Mouse (Mus musculus): ENCODE measurements around the gene Prkar1b. TPM values are rescaled to one million over a fixed set of nuclear protein-coding genes. Genes with fewer than 3 reads are reported as not detected.

Prkar1b gene
- polyA plus RNA-seq, 1 experiment from 2014 or later, result 10.9 TPM

- peak overlapping the region; percentile 46; the same call in 1 of the 2 replicates for H3K4me3 ChIP-seq (ENCODE audit: low read depth, low read length)
- H3K9me3 ChIP-seq (ENCODE audit: control insufficient read depth, low read length), result no peaks in the 10 kb centered on the region
- peaks cover 2% of the 10 kb centered on the region; the same call in 1 of the 2 replicates for H3K4me1 ChIP-seq (replicated peaks; ENCODE audit: control insufficient read depth, insufficient read depth, low read length)
- ATAC-seq (replicated peaks; ENCODE audit: low FRiP score) (no peak), DNase-seq (ENCODE audit: low spot score) (no peak)
- peak overlapping the region; percentile 67; the same call in 1 of the 2 replicates for H3K4me2 ChIP-seq (ENCODE audit: low read depth, low read length, severe bottlenecking)
- H3K27ac ChIP-seq (ENCODE audit: low read depth, low read length), result no peak overlapping the region
- no peak overlapping the region; the same call in 1 of the 2 replicates for H3K9ac ChIP-seq (ENCODE audit: low read length)
- peaks cover 5% of the 10 kb centered on the region; the same call in 1 of the 2 replicates for H3K27me3 ChIP-seq (ENCODE audit: control insufficient read depth, insufficient read depth, low read length)
- WGBS, result 44% methylated on average over 12 of the region's 12 CpGs
- no peaks in the 10 kb centered on the region for H3K36me3 ChIP-seq (ENCODE audit: control insufficient read depth, insufficient read depth, low read length)
Observed at GRCm38 (mm10) chr5:139128476-139129065, 21.2 kb downstream of the Prkar1b start.

GRCm38 (mm10) chr5:139125717-139126116 is 24.1 kb downstream of the Prkar1b start:
- peaks cover 2% of the 10 kb centered on the region; the same call in 1 of the 2 replicates for H3K4me1 ChIP-seq (replicated peaks; ENCODE audit: control insufficient read depth, insufficient read depth, low read length)
- no peak for DNase-seq (ENCODE audit: low spot score)
- peaks cover 5% of the 10 kb centered on the region; the same call in 1 of the 2 replicates for H3K27me3 ChIP-seq (ENCODE audit: control insufficient read depth, insufficient read depth, low read length)
- H3K9me3 ChIP-seq (ENCODE audit: control insufficient read depth, low read length), result no peaks in the 10 kb centered on the region
- no peak overlapping the region for H3K4me3 ChIP-seq (ENCODE audit: low read depth, low read length)
- 65% methylated on average over 3 of the region's 3 CpGs for WGBS
- H3K4me2 ChIP-seq (ENCODE audit: low read depth, low read length, severe bottlenecking), result no peak overlapping the region
- no peak overlapping the region for H3K27ac ChIP-seq (ENCODE audit: low read depth, low read length)
- no peak overlapping the region for H3K9ac ChIP-seq (ENCODE audit: low read length)
- H3K36me3 ChIP-seq (ENCODE audit: control insufficient read depth, insufficient read depth, low read length), result no peaks in the 10 kb centered on the region
- no peak for ATAC-seq (replicated peaks; ENCODE audit: low FRiP score)

GRCm38 (mm10) chr5:139118961-139119276 is 30.9 kb downstream of the Prkar1b start:
- no peak for ATAC-seq (replicated peaks; ENCODE audit: low FRiP score)
- H3K4me2 ChIP-seq (ENCODE audit: low read depth, low read length, severe bottlenecking), result no peak overlapping the region
- no peak overlapping the region for H3K4me3 ChIP-seq (ENCODE audit: low read depth, low read length)
- no peak for DNase-seq (ENCODE audit: low spot score)
- H3K27me3 ChIP-seq (ENCODE audit: control insufficient read depth, insufficient read depth, low read length), result no peaks in the 10 kb centered on the region
- no peak overlapping the region for H3K27ac ChIP-seq (ENCODE audit: low read depth, low read length)
- no peaks in the 10 kb centered on the region for H3K4me1 ChIP-seq (replicated peaks; ENCODE audit: control insufficient read depth, insufficient read depth, low read length)
- WGBS, result 73% methylated on average over 2 of the region's 2 CpGs
- H3K36me3 ChIP-seq (ENCODE audit: control insufficient read depth, insufficient read depth, low read length), result no peaks in the 10 kb centered on the region
- H3K9me3 ChIP-seq (ENCODE audit: control insufficient read depth, low read length), result no peaks in the 10 kb centered on the region
- H3K9ac ChIP-seq (ENCODE audit: low read length), result no peak overlapping the region

- H3K4me1 ChIP-seq (replicated peaks; ENCODE audit: control insufficient read depth, insufficient read depth, low read length), result no peaks in the 10 kb centered on the region
- H3K9me3 ChIP-seq (ENCODE audit: control insufficient read depth, low read length), result no peaks in the 10 kb centered on the region
- no peaks in the 10 kb centered on the region for H3K36me3 ChIP-seq (ENCODE audit: control insufficient read depth, insufficient read depth, low read length)
- ATAC-seq (replicated peaks; ENCODE audit: low FRiP score), result no peak
- no peak overlapping the region for H3K9ac ChIP-seq (ENCODE audit: low read length)
- DNase-seq (ENCODE audit: low spot score), result no peak
- no peak overlapping the region for H3K27ac ChIP-seq (ENCODE audit: low read depth, low read length)
- no peak overlapping the region for H3K4me2 ChIP-seq (ENCODE audit: low read depth, low read length, severe bottlenecking)
- no peak overlapping the region for H3K4me3 ChIP-seq (ENCODE audit: low read depth, low read length)
- H3K27me3 ChIP-seq (ENCODE audit: control insufficient read depth, insufficient read depth, low read length), result no peaks in the 10 kb centered on the region
- WGBS, result 76% methylated on average over 5 of the region's 5 CpGs
Observed at GRCm38 (mm10) chr5:139118139-139118960, 31.5 kb downstream of the Prkar1b start.

- no peak for ATAC-seq (replicated peaks; ENCODE audit: low FRiP score)
- no peak overlapping the region for H3K9ac ChIP-seq (ENCODE audit: low read length)
- no peak overlapping the region for H3K27ac ChIP-seq (ENCODE audit: low read depth, low read length)
- no peak for DNase-seq (ENCODE audit: low spot score)
- 92% methylated on average over 7 of the region's 7 CpGs for WGBS
- H3K4me2 ChIP-seq (ENCODE audit: low read depth, low read length, severe bottlenecking), result no peak overlapping the region
- H3K4me1 ChIP-seq (replicated peaks; ENCODE audit: control insufficient read depth, insufficient read depth, low read length), result no peaks in the 10 kb centered on the region
- H3K36me3 ChIP-seq (ENCODE audit: control insufficient read depth, insufficient read depth, low read length), result no peaks in the 10 kb centered on the region
- H3K9me3 ChIP-seq (ENCODE audit: control insufficient read depth, low read length), result no peaks in the 10 kb centered on the region
- H3K27me3 ChIP-seq (ENCODE audit: control insufficient read depth, insufficient read depth, low read length), result no peaks in the 10 kb centered on the region
- H3K4me3 ChIP-seq (ENCODE audit: low read depth, low read length), result no peak overlapping the region
Observed at GRCm38 (mm10) chr5:139115507-139115906, 34.3 kb downstream of the Prkar1b start.

GRCm38 (mm10) chr5:139114876-139115275 is 34.9 kb downstream of the Prkar1b start:
- Histone ChIP-seq H3K36me3 (ENCODE audit: control insufficient read depth, insufficient read depth, low read length) (no peaks in the 10 kb centered on the region), H3K9me3 (ENCODE audit: control insufficient read depth, low read length) (no peaks in the 10 kb centered on the region), H3K4me2 (ENCODE audit: low read depth, low read length, severe bottlenecking) (no peak overlapping the region), H3K27ac (ENCODE audit: low read depth, low read length) (no peak overlapping the region), H3K9ac (ENCODE audit: low read length) (no peak overlapping the region), H3K4me3 (ENCODE audit: low read depth, low read length) (no peak overlapping the region), H3K4me1 (replicated peaks; ENCODE audit: control insufficient read depth, insufficient read depth, low read length) (no peaks in the 10 kb centered on the region), H3K27me3 (ENCODE audit: control insufficient read depth, insufficient read depth, low read length) (no peaks in the 10 kb centered on the region)
- DNase-seq (ENCODE audit: low spot score) (no peak), ATAC-seq (replicated peaks; ENCODE audit: low FRiP score) (no peak)
- 92% methylated on average over 4 of the region's 4 CpGs for WGBS

DNA sequence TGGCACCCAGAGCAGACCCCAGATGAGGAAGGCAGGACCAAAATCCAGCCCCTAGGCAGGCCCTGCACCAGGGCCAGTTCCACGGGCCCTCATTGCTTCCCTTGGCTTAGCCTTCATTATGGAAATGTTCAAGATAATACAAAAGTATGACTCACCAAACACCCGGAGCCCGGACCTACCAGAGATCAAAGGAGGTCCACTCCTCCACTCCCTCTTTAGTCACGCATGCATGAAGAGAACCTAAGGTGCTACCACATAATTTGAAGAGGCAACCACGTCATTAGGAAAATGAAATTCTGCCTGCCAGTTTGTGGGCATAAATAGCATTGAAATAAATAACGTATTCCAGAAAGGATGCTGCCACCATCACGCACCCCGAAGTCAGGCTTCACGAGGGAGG is 37.4 kb downstream of the Prkar1b start:
- Histone ChIP-seq H3K4me1 (replicated peaks; ENCODE audit: control insufficient read depth, insufficient read depth, low read length) (no peaks in the 10 kb centered on the region), H3K4me3 (ENCODE audit: low read depth, low read length) (no peak overlapping the region), H3K27me3 (ENCODE audit: control insufficient read depth, insufficient read depth, low read length) (no peaks in the 10 kb centered on the region), H3K27ac (ENCODE audit: low read depth, low read length) (no peak overlapping the region), H3K4me2 (ENCODE audit: low read depth, low read length, severe bottlenecking) (no peak overlapping the region), H3K9ac (ENCODE audit: low read length) (no peak overlapping the region), H3K36me3 (ENCODE audit: control insufficient read depth, insufficient read depth, low read length) (no peaks in the 10 kb centered on the region), H3K9me3 (ENCODE audit: control insufficient read depth, low read length) (no peaks in the 10 kb centered on the region)
- WGBS, result 83% methylated on average over 9 of the region's 9 CpGs
- no peak for DNase-seq (ENCODE audit: low spot score)
- ATAC-seq (replicated peaks; ENCODE audit: low FRiP score), result no peak

DNA sequence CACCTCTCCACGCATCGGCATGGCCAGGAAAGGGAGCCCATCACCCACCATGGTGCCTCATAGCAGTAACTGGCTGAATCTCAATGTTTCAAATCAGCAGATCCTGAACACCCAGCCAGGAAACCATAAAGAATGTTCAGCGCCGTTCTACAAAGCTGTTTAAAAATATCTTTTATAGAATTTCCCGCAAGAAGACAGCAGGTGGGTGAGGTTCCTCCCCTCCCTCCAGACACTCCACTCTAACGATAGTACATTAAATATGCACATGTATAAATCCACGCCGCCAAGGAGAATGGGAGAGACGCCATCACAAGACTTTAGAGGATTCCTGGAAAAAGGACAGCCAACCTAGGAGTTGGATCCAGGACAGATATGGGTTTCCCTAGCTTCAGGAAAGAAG is 37.8 kb downstream of the Prkar1b start:
- Histone ChIP-seq H3K9ac (ENCODE audit: low read length) (no peak overlapping the region), H3K4me1 (replicated peaks; ENCODE audit: control insufficient read depth, insufficient read depth, low read length) (no peaks in the 10 kb centered on the region), H3K4me2 (ENCODE audit: low read depth, low read length, severe bottlenecking) (no peak overlapping the region), H3K9me3 (ENCODE audit: control insufficient read depth, low read length) (no peaks in the 10 kb centered on the region), H3K4me3 (ENCODE audit: low read depth, low read length) (no peak overlapping the region), H3K27me3 (ENCODE audit: control insufficient read depth, insufficient read depth, low read length) (no peaks in the 10 kb centered on the region), H3K36me3 (ENCODE audit: control insufficient read depth, insufficient read depth, low read length) (no peaks in the 10 kb centered on the region), H3K27ac (ENCODE audit: low read depth, low read length) (no peak overlapping the region)
- DNase-seq (ENCODE audit: low spot score) (no peak), ATAC-seq (replicated peaks; ENCODE audit: low FRiP score) (no peak)
- WGBS, result 80% methylated on average over 9 of the region's 9 CpGs

All from forebrain, embryonic 11.5 days (tissue).